Mouse (Mus musculus) embryonic fibroblast, embryonic 13.5 days (primary cell): ENCODE measurements around the gene Apobr.

ENCODE experiments used
- CTCF ChIP-seq: IDR thresholded peaks from 2 replicates; pipeline ENCODE4 v1.5.1; 2011; ENCODE audit warnings: mild to moderate bottlenecking, control low read depth, low read length, moderate library complexity, borderline replicate concordance; ENCODE audit not compliant: insufficient read depth
- POLR2A ChIP-seq: IDR thresholded peaks from 2 replicates; pipeline ENCODE4 v1.6.1; 2011; ENCODE audit warnings: low read depth, mild to moderate bottlenecking, control low read depth, low read length, moderate library complexity

- TF ChIP-seq POLR2A (no peak), CTCF (no peak)
Measured at GRCm38 (mm10) chr7:126584506-126584977, at the start of gene Apobr.
